Mouse (Mus musculus): Measurements from ENCODE around the gene Atrnl1.
"Not testable (repeated sequence)": the region's sequence is repeated elsewhere in the genome, so short reads cannot be mapped to it uniquely, and the experiment has no call there.

Atrnl1 gene

GRCm38 (mm10) chr19:57816221-57816996 lies 205.6 kb downstream of the Atrnl1 start:
- DNase-seq (ENCODE audit: low spot score in 2 of 2) = peak in 1 of 2 experiments; percentile 42

DNA sequence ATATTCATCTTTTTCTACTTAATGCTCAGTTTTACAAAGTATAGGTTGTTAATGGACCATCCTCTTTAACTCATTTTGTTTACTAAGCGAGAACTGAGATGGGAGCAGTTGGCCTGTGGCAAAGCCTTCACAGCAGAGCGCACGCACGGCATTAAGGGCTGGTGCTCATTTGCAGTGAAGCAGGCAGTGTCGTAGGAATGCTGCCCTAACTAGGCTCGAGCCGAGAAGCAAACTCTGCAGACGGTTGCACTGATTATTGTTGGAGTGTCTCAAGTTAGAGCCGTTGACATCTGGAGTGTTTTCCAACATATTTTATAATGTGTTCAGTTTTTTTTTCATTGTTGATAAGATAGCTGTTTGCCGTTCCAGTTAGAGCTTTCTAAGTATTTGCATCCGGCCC lies 206.9 kb downstream of the Atrnl1 start:
- DNase-seq (ENCODE audit: low spot score in 2 of 2) = no peak

DNA sequence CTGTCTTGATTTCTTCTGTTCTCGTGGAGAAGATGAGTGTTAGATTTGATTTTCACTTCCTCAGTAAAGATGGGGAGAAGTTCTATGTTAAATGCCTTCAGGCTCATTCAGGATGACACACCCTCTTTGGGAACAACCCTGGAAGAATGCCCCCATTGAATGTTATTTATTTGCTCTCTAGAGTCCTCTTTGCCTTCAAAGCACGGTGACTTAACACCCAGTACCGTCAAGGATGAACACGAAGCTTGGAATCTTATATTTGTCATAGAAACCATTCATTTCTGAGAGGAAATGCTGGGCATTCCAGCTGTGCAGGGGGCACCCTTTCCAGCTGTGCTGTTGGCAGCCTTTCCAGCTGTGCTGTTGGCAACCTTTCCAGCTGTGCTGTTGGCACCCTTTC lies 212.6 kb downstream of the Atrnl1 start:
- DNase-seq (ENCODE audit: low spot score in 2 of 2) = no peak

- no peak for DNase-seq (ENCODE audit: low spot score in 2 of 2)
Measured at GRCm38 (mm10) chr19:57825271-57826207, 214.7 kb downstream of the Atrnl1 start.

DNA sequence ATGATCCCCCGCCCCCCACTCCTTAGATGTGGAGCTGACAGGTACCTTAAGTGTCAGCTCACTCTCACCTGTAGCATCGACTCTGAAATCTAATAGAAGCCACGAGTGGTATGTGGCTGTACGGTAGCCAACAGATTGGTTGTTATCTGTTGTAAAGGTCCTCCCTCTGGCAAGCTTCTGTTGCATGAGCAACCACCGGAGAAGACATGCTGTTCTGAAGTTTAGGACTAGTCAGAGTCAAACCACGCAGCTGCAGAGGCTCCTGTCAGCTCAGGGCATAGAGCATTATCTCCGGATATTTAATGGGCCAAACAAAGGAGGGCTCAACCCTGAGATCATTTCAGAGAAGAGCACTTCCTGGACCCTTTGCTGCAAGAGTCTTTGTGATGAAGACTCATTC lies 222.2 kb downstream of the Atrnl1 start:
- DNase-seq (ENCODE audit: low spot score in 2 of 2) = no peak

DNA sequence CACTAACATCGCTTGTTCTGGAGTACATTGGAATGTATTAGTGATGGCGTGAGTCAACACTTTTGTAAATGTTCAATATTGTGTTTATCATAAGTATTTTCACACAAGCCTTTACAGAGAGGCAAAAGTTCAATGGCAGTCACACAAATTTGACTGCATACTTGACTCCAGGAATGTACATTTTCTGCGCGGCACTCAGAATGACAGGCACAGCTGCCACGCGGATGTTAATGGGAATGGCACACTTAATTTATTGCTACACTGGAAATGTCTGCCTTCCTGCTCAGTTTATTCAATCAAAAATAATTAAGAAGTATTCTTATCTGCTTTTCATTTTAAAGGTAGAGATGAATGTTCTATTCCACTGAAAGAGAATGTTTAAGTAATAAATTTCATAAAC lies 227.0 kb downstream of the Atrnl1 start:
- DNase-seq (ENCODE audit: low spot score in 2 of 2) = no peak

- DNase-seq (ENCODE audit: low spot score in 2 of 2) = no peak
Measured at GRCm38 (mm10) chr19:57838546-57838945, 227.7 kb downstream of the Atrnl1 start.

DNA sequence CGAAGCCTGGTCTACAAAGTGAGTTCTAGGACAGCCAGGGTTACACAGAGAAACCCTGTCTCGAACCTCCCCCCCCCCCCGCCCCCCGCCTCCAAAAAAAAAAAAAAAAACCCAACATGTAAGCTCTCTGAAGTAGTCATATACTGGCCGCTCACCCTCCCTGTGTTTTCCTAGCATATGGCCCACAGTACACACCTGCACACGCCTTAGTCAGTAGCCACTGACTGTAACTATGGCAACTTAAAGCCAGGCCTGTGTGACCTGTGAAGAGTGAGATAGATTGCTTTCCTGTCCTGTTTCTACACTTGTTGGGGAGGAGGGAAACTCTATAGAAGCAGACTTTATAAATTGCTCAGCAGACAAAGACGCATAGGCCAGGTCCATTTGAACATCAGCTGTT lies 239.1 kb downstream of the Atrnl1 start:
- no peak for DNase-seq (ENCODE audit: low spot score in 2 of 2)

DNA sequence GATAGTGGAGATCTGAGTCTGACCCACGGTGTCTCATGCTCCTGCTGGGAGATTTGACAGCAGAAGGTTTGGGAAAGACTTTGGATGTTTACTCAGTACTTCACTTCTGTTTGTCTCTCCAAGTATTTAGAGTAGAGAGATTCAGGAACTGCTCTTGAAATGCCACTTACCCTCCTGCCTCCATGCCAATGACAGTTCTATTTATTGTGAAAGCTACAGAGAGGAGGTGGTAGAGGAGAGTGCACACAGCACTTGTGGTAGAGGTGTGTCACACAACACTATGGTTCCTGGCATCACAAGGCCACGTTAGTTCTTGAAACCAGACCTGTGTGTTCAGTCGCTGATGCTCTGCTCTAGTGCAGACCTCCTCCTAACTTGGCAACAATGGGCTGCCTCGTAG lies 257.5 kb downstream of the Atrnl1 start:
- no peak for DNase-seq (ENCODE audit: low spot score in 2 of 2)

- DNase-seq (ENCODE audit: low spot score in 2 of 2) = no peak
Measured at GRCm38 (mm10) chr19:57870871-57871270, 260.0 kb downstream of the Atrnl1 start.

GRCm38 (mm10) chr19:57876057-57876456 lies 265.2 kb downstream of the Atrnl1 start:
- no peak for DNase-seq (ENCODE audit: low spot score in 2 of 2)

GRCm38 (mm10) chr19:57877343-57877742 lies 266.5 kb downstream of the Atrnl1 start:
- no peak for DNase-seq (ENCODE audit: low spot score in 2 of 2)

DNA sequence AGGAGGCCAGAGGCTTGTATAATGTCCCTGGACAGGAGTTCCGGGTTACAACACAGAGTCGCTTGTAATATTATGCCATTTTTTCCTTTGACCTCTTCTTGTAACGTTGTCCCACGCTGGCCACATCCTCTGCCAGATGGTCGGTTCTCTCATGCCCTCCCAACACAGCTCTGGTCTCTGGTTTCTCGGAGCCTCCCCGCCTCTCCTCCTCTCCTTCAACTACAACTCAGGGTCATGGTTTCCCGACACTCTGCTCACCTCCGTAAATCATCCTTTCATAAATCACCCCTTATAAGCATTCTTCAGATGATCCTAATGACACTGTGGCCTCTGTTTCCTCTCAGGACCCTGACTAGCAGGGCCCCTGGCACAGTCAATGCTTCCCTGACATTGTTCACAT lies 267.7 kb downstream of the Atrnl1 start:
- no peak for DNase-seq (ENCODE audit: low spot score in 2 of 2)

GRCm38 (mm10) chr19:57879841-57880240 lies 269.0 kb downstream of the Atrnl1 start:
- DNase-seq (ENCODE audit: low spot score in 2 of 2) = not testable (repeated sequence)

DNA sequence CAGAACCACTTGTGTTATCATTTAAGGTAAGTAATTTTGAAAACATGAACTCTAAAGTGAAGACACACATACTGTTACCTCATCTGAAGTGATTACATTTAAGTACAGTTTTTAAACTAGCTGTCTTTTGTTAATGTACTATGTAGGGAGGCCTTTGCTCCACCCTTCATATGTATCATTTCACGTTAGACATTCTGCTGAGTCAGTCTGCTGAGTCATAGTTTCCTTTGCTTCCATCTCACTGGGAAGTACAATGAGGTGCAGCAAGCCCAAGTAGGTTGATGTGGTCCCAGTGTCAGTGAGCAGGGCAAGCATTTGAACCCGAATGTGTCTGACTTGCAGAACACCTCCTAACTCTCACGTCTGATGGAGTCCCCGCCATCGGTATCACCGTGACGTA lies 271.1 kb downstream of the Atrnl1 start:
- DNase-seq (ENCODE audit: low spot score in 2 of 2) = no peak

GRCm38 (mm10) chr19:57888871-57889270 lies 278.0 kb downstream of the Atrnl1 start:
- DNase-seq (ENCODE audit: low spot score in 2 of 2) = no peak

DNA sequence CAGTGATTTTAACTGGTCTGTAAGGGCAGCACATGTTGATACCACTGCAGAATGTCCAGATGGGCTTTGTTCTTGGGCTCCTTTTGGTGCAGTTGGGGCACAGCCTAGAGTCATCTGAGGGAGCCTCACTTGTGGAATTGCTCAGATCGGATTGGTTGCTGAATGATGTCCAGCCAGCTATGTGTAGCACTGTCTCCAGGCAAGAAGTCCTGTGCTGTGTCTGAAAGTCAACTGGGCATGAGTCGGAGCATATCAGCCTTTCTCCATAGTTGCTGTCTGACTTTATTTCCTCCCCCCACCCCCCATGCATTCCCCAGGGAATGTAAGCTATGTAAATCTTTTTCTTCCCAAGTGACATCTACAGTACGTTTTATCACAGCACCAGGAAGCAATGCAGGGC lies 278.9 kb downstream of the Atrnl1 start:
- no peak for DNase-seq (ENCODE audit: low spot score in 2 of 2)

DNA sequence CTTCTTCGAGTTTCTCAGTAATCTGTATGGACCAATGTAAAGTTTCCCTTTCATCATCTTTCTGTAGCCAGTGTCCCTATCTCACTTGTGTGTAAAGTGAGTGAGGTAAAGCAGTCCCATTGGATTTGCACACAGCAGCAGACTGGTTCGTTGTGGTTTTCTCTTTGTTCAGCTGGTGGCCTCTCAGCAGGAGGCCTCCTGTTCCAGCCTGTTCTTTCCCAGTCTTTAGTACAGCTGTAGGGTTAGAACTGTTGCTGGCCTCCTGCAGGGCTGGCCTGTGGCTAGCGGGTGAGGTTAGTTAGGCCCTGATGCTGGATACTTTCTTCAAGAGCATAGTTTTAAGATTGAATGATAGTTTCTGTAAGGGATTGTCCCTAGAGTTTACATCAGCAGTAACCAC lies 280.1 kb downstream of the Atrnl1 start:
- no peak for DNase-seq (ENCODE audit: low spot score in 2 of 2)

- DNase-seq (ENCODE audit: low spot score in 2 of 2) = no peak
Measured at GRCm38 (mm10) chr19:57894191-57894590, 283.4 kb downstream of the Atrnl1 start.

DNA sequence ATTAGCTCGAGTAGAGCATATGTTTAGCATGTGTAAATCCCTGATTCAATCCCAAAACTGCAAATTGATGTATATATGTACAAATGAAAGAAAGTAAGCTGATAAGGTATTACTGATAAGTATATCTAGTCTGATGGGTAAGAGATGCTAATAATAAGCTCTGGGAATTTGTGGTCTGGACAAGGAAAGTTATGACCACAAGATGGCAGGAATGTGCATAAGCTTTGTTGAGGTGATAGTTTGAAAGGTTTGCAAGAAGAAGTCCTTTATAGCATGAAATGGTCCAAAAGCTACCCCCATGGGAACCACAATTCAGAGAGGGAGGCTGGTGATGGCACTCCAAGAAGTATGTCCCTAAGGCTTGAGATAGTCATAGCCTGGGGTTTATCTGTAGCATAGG lies 289.2 kb downstream of the Atrnl1 start:
- DNase-seq (ENCODE audit: low spot score in 2 of 2) = no peak

- no peak for DNase-seq (ENCODE audit: low spot score in 2 of 2)
Measured at GRCm38 (mm10) chr19:57909466-57909865, 298.6 kb downstream of the Atrnl1 start.

- no peak for DNase-seq (ENCODE audit: low spot score in 2 of 2)
Measured at GRCm38 (mm10) chr19:57910650-57911049, 299.8 kb downstream of the Atrnl1 start.

- DNase-seq (ENCODE audit: low spot score in 2 of 2) = no peak
Measured at GRCm38 (mm10) chr19:57916325-57916724, 305.5 kb downstream of the Atrnl1 start.

All from cerebellum, postnatal 4 days (tissue).